Mouse (Mus musculus) B cell, adult 62 days (primary cell): ENCODE measurements around the gene Ehmt1. TPM values are rescaled to one million over a fixed set of nuclear protein-coding genes. Genes with fewer than 3 reads are reported as not detected.

ENCODE experiments used
- total RNA-seq: library from RNA; stranded (reverse); gene quantifications from 4 replicates; pipeline ENCODE4 v1.2.4, GENCODE M21; 2023

Ehmt1 gene
- total RNA-seq, result 125 to 127 TPM (median 126 TPM) in 4 replicates

DNA sequence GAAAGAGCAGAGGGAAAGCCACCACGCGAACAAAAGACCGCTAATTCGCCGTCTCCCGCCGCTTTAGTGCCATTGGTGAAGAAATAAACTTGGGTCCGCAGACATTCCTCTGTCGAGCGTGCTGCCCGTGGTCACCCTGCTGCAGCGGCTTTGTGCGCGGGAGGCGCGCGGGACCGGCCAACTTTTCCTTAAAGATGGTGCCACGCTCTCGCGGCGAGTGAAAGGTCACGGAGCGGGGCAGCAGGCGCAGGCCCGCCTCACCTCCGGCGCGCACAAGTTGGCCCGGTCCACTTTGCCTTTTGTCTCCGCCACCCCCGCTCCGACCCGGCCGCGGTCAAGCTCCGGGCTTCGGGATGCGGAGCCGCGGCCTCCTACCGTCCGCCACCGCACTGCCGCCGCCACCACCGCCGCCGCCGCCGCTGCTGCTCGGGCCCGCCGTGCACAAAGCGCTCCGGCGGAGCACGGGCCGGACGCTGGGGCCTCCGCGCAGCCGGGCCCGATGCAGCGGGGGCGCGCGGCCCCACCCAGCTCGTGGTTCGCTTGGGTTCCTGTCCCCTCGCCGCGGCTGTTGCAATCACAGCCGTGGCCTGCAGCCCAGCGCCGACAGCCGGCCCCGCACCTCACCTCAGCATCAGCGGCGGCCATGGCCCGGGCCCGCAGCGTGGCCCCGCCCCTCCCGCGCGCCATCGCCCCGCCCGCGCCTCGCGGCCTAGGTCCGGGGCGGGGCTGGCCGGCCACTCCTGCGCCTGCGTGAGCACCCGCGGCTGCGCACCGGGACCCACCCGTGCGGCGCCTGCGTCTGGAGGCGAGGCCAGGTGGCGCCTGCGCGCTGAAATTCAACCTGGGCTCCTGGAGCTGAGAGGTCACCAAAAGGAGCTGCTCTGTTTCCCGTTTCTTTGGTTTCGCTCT, at the start of gene Ehmt1:
Gene Ehmt1, minus strand, starts transcription at position 685 of the 909 bp plus-strand sequence.

DNA sequence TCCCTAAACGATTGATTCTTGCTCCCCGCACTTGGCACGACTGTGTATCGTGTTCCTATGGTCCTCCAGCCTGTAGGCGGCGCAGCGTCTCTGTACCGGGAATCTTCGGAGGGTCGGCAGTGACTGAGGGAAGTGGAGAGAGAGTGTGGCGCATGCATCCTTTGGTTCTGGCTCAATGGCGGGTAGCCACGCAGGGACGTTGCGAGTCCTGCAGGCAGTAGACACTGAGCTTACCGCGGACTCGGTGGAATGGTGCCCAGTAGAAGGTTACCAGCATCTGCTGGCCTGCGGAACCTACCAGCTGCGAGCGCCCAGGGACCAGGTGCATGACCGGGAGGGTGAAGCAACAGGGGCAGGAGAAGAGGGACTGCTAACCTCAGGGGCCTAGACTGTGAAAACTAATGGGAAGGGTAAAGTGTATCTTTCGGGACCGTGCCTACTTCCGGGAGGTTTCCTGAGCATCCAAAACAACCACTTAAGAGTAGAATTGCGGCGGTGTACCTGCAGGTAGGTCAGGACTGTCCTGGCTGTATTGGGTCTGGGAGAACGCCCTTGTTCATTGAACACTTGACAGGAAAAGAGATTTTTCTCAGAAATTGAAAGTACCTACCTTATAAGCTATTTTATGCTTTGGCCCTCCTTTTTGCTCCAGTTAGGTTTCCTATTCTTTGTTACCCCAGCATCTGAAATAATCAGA, 43.0 kb upstream of the Ehmt1 start, which contains the start of gene Dph7:
Gene Dph7, plus strand, starts transcription at position 97 of the 697 bp plus-strand sequence.

DNA sequence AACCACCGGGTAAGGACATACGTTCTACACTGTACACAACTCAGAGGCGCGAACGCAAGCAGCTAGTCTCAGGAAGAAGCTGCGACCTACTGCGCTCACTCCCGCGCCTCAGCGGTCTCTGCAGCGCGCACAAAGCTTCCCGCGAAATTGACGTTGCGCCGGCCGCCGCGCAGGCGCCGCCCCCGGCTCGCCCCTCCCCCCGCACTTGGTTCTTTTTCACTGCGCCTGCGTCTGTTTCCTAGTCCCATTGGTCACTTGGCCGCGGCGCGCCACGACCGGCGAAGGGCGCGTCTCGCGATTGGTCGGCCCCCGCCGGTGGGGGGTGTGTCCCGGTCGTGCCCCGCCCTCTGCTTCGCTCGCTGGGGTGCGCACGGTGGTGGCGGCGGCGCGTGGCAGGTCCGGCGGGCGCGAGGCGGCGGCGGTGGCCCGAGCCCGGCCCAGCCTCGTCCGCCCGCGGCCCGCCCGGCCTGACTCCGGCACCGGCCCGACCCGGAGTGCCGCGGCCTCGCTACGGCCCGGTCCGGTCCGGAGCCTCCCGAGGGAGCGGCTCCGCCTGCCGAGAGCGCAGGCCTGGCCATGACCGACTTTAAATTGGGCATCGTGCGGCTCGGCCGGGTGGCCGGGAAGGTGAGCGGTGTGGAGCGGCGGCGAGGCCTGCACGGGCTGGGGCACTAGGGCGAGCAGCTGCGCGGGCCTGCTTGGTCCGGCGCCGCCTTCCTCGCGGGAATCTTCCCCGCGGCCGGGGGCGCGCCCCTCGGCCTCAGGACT, 30.2 kb upstream of the Ehmt1 start, which contains the start of gene Zmynd19:
Gene Zmynd19, plus strand, starts transcription at position 372 of the 768 bp plus-strand sequence.

DNA sequence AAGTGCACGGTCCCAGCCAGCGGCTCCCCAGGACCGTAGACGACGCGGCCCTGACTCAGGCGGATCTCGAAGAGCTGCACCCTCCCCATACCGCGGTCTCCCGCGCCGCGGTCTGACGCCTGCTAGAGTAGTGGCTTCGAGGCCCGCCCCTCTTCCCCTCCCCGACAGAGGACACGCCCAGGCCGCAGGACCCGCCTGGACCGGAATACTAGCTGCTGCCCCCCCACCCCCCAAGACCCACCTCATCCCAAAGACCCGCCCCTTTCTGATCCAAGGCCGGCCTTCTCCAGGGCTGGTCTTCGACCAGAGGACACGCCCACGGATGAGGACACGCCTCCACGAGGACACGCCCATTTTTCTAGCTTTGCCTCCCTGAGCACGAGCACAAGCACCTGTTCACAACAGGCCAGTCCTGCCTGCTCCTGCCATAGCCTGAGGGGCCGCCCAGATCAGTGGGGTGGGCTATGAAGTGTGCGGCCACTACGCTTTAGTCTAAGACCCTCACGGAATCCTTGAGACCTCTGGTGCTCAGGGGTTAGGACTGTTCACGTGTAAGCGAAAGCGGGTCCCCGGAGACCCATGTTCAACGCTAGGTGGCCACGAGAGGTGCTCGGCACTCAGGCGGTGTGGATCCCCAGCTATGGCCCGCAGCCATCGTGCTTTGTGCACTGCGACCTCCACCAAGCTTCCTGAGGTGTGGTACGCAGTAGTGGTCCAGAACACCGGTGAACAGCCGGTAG, 15.8 kb upstream of the Ehmt1 start, which contains the start of gene Arrdc1:
Gene Arrdc1, minus strand, starts transcription at position 196 of the 740 bp plus-strand sequence.

DNA sequence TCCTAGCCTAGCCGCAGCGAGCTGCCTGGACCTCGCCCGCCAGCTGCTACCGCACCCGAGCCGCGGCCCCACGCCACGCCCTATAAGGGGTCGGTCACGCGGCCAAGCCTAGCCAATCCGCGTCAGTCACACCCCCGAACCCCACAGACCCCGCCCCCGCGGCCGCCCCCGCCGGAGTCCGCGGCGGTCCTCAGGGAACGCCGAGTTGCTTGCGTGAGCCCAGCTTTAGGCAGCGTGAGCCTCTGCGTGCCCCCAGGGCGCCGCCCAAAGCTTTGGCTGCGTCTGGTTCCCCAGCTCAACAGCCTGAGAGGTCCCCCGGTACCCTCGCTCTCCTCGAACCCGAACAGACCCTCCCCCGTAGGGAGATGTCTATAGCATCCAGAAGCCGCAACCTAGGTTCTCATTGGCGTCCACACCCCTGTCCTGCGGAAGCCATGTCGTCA, 156.3 kb downstream of the Ehmt1 start, which contains the start of gene Cacna1b:
Gene Cacna1b, minus strand, starts transcription at position 38 of the 443 bp plus-strand sequence.

Other genes with a start within 250 kb of the Ehmt1 start
- 0.12 to 0.30 TPM (median 0.16 TPM) in 3 of 4 replicates, not detected in the other for gene Cacna1b, start 156.5 kb downstream of the Ehmt1 start, total RNA-seq
- gene Arrdc1, start 15.6 kb upstream of the Ehmt1 start, total RNA-seq, result 118 to 128 TPM (median 125 TPM) in 4 replicates
- 15.1 to 24.6 TPM (median 17.8 TPM) in 4 replicates for gene Zmynd19, start 30.2 kb upstream of the Ehmt1 start, total RNA-seq
- 11.7 to 12.7 TPM (median 12.3 TPM) in 4 replicates for gene Dph7, start 42.8 kb upstream of the Ehmt1 start, total RNA-seq
- gene Mrpl41, start 55.5 kb upstream of the Ehmt1 start, total RNA-seq, result 19.0 to 23.1 TPM (median 21.2 TPM) in 4 replicates
- 120 to 131 TPM (median 127 TPM) in 4 replicates for gene Pnpla7, start 56.4 kb upstream of the Ehmt1 start, total RNA-seq
- gene Nsmf, start 134.7 kb upstream of the Ehmt1 start, total RNA-seq, result 38.8 to 54.8 TPM (median 42.4 TPM) in 4 replicates
- gene Entpd8, start 160.7 kb upstream of the Ehmt1 start, total RNA-seq, result not detected in 4 replicates
- not detected in 4 replicates for gene Noxa1, start 175.5 kb upstream of the Ehmt1 start, total RNA-seq